Mouse (Mus musculus) adrenal gland, postnatal 4 days (tissue): ENCODE data around the gene BC025446. TPM values are rescaled to one million over a fixed set of nuclear protein-coding genes. Genes with fewer than 3 reads are reported as not detected.
"Not testable (repeated sequence)": the region's sequence is repeated elsewhere in the genome, so short reads cannot be mapped to it uniquely, and the experiment has no call there.

Experiments used
- DNase-seq, 2 experiments: peaks; one replicate each; pipeline ENCODE4 v3.0.0; 2021 to 2022; ENCODE audit warnings: low spot score in 2 of 2, mixed read lengths in 2 of 2
- long read RNA-seq, 2 experiments: library from polyadenylated mRNA; stranded (forward); transcript quantifications; one replicate each; pipeline ENCODE4 v2.0.0; 2021
- total RNA-seq, 2 experiments: library from RNA; stranded (reverse); gene quantifications; 2 replicates each; pipeline ENCODE4 v1.2.3; 2021

BC025446 gene
- total RNA-seq: 1 to 10 TPM; 1.8 to 3.7 TPM
- long read RNA-seq, experiment 1, partial matches to known transcripts: 0 of 2 reads
- long read RNA-seq, experiment 1, other reads (novel, unspliced or antisense): 2 of 2 reads
- long read RNA-seq, experiment 2, partial matches to known transcripts: 0 of 2 reads
- long read RNA-seq, experiment 2, other reads (novel, unspliced or antisense): 1 of 2 reads

GRCm38 (mm10) chr15:75215778-75216691 is at the start of gene BC025446:
Gene BC025446, plus strand, starts transcription at chr15:75216376.
- no peak for DNase-seq

- DNase-seq: peak in 1 of 2 experiments; percentile 14
Measured at GRCm38 (mm10) chr15:75175506-75175905, 40.7 kb upstream of the BC025446 start.

- no peak for DNase-seq
Measured at GRCm38 (mm10) chr15:75186291-75186690, 29.9 kb upstream of the BC025446 start.

GRCm38 (mm10) chr15:75189116-75189515 is 27.1 kb upstream of the BC025446 start:
- no peak for DNase-seq

- DNase-seq: not testable (repeated sequence)
Measured at GRCm38 (mm10) chr15:75190560-75190959, 25.6 kb upstream of the BC025446 start.

- no peak for DNase-seq
Measured at GRCm38 (mm10) chr15:75216831-75217230, 655 bp downstream of the BC025446 start.

GRCm38 (mm10) chr15:75221942-75222341 is 5.8 kb downstream of the BC025446 start:
- DNase-seq: no peak

- DNase-seq: no peak
Measured at GRCm38 (mm10) chr15:75237736-75238288, 21.6 kb downstream of the BC025446 start.

- DNase-seq: no peak
Measured at GRCm38 (mm10) chr15:75240558-75240957, 24.4 kb downstream of the BC025446 start.

GRCm38 (mm10) chr15:75242756-75243640 is 26.8 kb downstream of the BC025446 start:
- DNase-seq: no peak

GRCm38 (mm10) chr15:75254671-75255070 is 38.5 kb downstream of the BC025446 start:
- DNase-seq: no peak

GRCm38 (mm10) chr15:75265863-75266262 is 49.7 kb downstream of the BC025446 start:
- no peak for DNase-seq

GRCm38 (mm10) chr15:75266626-75267025 is 50.5 kb downstream of the BC025446 start:
- no peak for DNase-seq

GRCm38 (mm10) chr15:75268121-75268520 is 51.9 kb downstream of the BC025446 start, which contains the start of gene Ly6f:
Gene Ly6f, plus strand, starts transcription at chr15:75268421.
- no peak for DNase-seq

GRCm38 (mm10) chr15:75268916-75269829 is 53.0 kb downstream of the BC025446 start:
- DNase-seq: no peak

GRCm38 (mm10) chr15:75270169-75270568 is 54.0 kb downstream of the BC025446 start:
- no peak for DNase-seq

GRCm38 (mm10) chr15:75270691-75271362 is 54.7 kb downstream of the BC025446 start:
- DNase-seq: no peak

- no peak for DNase-seq
Measured at GRCm38 (mm10) chr15:75271426-75271825, 55.2 kb downstream of the BC025446 start.

GRCm38 (mm10) chr15:75271891-75272290 is 55.7 kb downstream of the BC025446 start:
- no peak for DNase-seq
